Mouse (Mus musculus) neural tube, embryonic 12.5 days (tissue): ENCODE data around the gene Gpr84. TPM values are rescaled to one million over a fixed set of nuclear protein-coding genes. Genes with fewer than 3 reads are reported as not detected.

Source experiments
- ATAC-seq: fragments of 200-750 bp; cut with Nextera tagmentation; 2 replicates; pipeline ENCODE4 v1.8.0; 2017; ENCODE audit warnings: low read depth, mild to moderate bottlenecking, moderate TSS enrichment, moderate library complexity; ENCODE audit not compliant: low FRiP score
- H3K27ac ChIP-seq: fragments of 300-500 bp; sonication (generic); 2 replicates; pipeline ENCODE4 v1.5.1; 2016
- H3K27me3 ChIP-seq: fragments of 300-500 bp; sonication (generic); replicated peaks from 2 replicates; pipeline ENCODE4 v1.6.1; 2016; ENCODE audit warnings: mild to moderate bottlenecking
- H3K36me3 ChIP-seq: fragments of 300-500 bp; sonication (generic); 2 replicates; pipeline ENCODE4 v1.6.1; 2016; ENCODE audit warnings: mild to moderate bottlenecking
- H3K4me1 ChIP-seq: fragments of 300-500 bp; sonication (generic); 2 replicates; pipeline ENCODE4 v1.6.1; 2016
- H3K4me2 ChIP-seq: fragments of 300-500 bp; sonication (generic); replicated peaks from 2 replicates; pipeline ENCODE4 v1.6.1; 2016; ENCODE audit warnings: mild to moderate bottlenecking
- H3K4me3 ChIP-seq: fragments of 300-500 bp; sonication (generic); 2 replicates; pipeline ENCODE4 v1.5.1; 2016
- H3K9ac ChIP-seq: fragments of 300-500 bp; sonication (generic); 2 replicates; pipeline ENCODE4 v1.6.1; 2016; ENCODE audit warnings: mild to moderate bottlenecking
- H3K9me3 ChIP-seq: fragments of 300-500 bp; sonication (generic); 2 replicates; pipeline ENCODE4 v1.6.1; 2016; ENCODE audit warnings: mild to moderate bottlenecking
- WGBS: fragments of 180-500 bp; shearing (Covaris S2); methylation state at CpG from one replicate; pipeline ENCODE4 v1.1.7; 2016; 5-methylcytosine and 5-hydroxymethylcytosine counted together
- polyA plus RNA-seq: library from polyadenylated mRNA; unstranded; fragments of >200 nt; fragmentation: Nextera tagmentation; extraction: Ambion mirVana; gene quantifications from 2 replicates; pipeline ENCODE4 v1.2.1, GENCODE M21; 2016

Gpr84 gene
- polyA plus RNA-seq, 1 experiment from 2014 or later: 0.25 TPM

- WGBS: 15% methylated on average over 5 of the region's 5 CpGs
- ATAC-seq: no peak
- H3K9me3 ChIP-seq: no peaks in the 10 kb centered on the region
Measured at GRCm38 (mm10) chr15:103301547-103302340, 8.7 kb downstream of the Gpr84 start.

GRCm38 (mm10) chr15:103301046-103301445, 9.4 kb downstream of the Gpr84 start:
- 0 out of 2 replicates have a peak overlapping the region, but pooled peaks have one; percentile 3 for H3K4me3 ChIP-seq
- no peaks in the 10 kb centered on the region for H3K9me3 ChIP-seq
- WGBS: 8% methylated on average over 2 of the region's 2 CpGs
- 0 out of 2 replicates have a peak, but pooled peaks have one; percentile 7 for ATAC-seq
- no peaks in the 10 kb centered on the region for H3K36me3 ChIP-seq
- no peaks in the 10 kb centered on the region for H3K27me3 ChIP-seq
- H3K4me1 ChIP-seq: peaks cover 98% of the 10 kb centered on the region
- peak overlapping the region; percentile 66 for H3K4me2 ChIP-seq
- H3K27ac ChIP-seq: peak overlapping the region; percentile 99
- H3K9ac ChIP-seq: peak overlapping the region; percentile 52

More at GRCm38 (mm10) chr15:103301547-103302340, 8.7 kb downstream of the Gpr84 start:
- Histone ChIP-seq H3K4me2 (peak overlapping the region; percentile 66), H3K4me1 (peaks cover 95% of the 10 kb centered on the region), H3K36me3 (no peaks in the 10 kb centered on the region), H3K27me3 (no peaks in the 10 kb centered on the region), H3K4me3 (0 out of 2 replicates have a peak overlapping the region, but pooled peaks have one; percentile 3), H3K9ac (peak overlapping the region; percentile 52), H3K27ac (peak overlapping the region; percentile 99)

GRCm38 (mm10) chr15:103300560-103300959, 9.9 kb downstream of the Gpr84 start:
- Histone ChIP-seq H3K4me2 (peak overlapping the region; percentile 66), H3K36me3 (no peaks in the 10 kb centered on the region), H3K4me3 (0 out of 2 replicates have a peak overlapping the region, but pooled peaks have one; percentile 3), H3K4me1 (peaks cover 98% of the 10 kb centered on the region), H3K9me3 (no peaks in the 10 kb centered on the region), H3K27ac (peak overlapping the region; percentile 99), H3K27me3 (no peaks in the 10 kb centered on the region), H3K9ac (peak overlapping the region; percentile 52)
- ATAC-seq: peak; percentile 4; the same call in 1 of the 2 replicates
- 0% methylated on average over 2 of the region's 2 CpGs for WGBS

- Histone ChIP-seq H3K9me3 (no peaks in the 10 kb centered on the region), H3K4me2 (peak overlapping the region; percentile 66), H3K4me3 (peak overlapping the region; percentile 11; the same call in 1 of the 2 replicates), H3K27ac (peak overlapping the region; percentile 99), H3K36me3 (no peaks in the 10 kb centered on the region), H3K27me3 (no peaks in the 10 kb centered on the region), H3K9ac (peak overlapping the region; percentile 52), H3K4me1 (peaks cover 98% of the 10 kb centered on the region)
- 3% methylated on average over 18 of the region's 18 CpGs for WGBS
- ATAC-seq: peak; percentile 72
Measured at GRCm38 (mm10) chr15:103300067-103300471, 10.3 kb downstream of the Gpr84 start.

- Histone ChIP-seq H3K4me1 (peaks cover 95% of the 10 kb centered on the region), H3K27me3 (no peaks in the 10 kb centered on the region), H3K9me3 (no peaks in the 10 kb centered on the region), H3K4me2 (peak overlapping the region; percentile 66), H3K4me3 (peak overlapping the region; percentile 11; the same call in 1 of the 2 replicates), H3K27ac (peak overlapping the region; percentile 99), H3K9ac (peak overlapping the region; percentile 52), H3K36me3 (no peaks in the 10 kb centered on the region)
- peak; percentile 1 for ATAC-seq
- WGBS: 6% methylated on average over 8 of the region's 8 CpGs
Measured at GRCm38 (mm10) chr15:103299644-103300043, 10.8 kb downstream of the Gpr84 start.

- 57% methylated on average over 5 of the region's 5 CpGs for WGBS
- no peaks in the 10 kb centered on the region for H3K27me3 ChIP-seq
- peak overlapping the region; percentile 99 for H3K27ac ChIP-seq
- H3K9me3 ChIP-seq: no peaks in the 10 kb centered on the region
- H3K4me2 ChIP-seq: peak overlapping the region; percentile 66
- H3K4me3 ChIP-seq: no peak overlapping the region
- peak overlapping the region; percentile 52; the same call in 1 of the 2 replicates for H3K9ac ChIP-seq
- ATAC-seq: no peak
- no peaks in the 10 kb centered on the region for H3K36me3 ChIP-seq
- peaks cover 89% of the 10 kb centered on the region for H3K4me1 ChIP-seq
Measured at GRCm38 (mm10) chr15:103298861-103299616, 11.4 kb downstream of the Gpr84 start.

- peak overlapping the region; percentile 66 for H3K4me2 ChIP-seq
- 32% methylated on average over 3 of the region's 3 CpGs for WGBS
- peaks cover 79% of the 10 kb centered on the region for H3K4me1 ChIP-seq
- H3K36me3 ChIP-seq: peaks cover 7% of the 10 kb centered on the region
- peak overlapping the region; percentile 42 for H3K9ac ChIP-seq
- H3K4me3 ChIP-seq: no peak overlapping the region; the same call in 1 of the 2 replicates
- no peak for ATAC-seq
- no peaks in the 10 kb centered on the region for H3K9me3 ChIP-seq
- H3K27me3 ChIP-seq: no peaks in the 10 kb centered on the region
- peak overlapping the region; percentile 99 for H3K27ac ChIP-seq
Measured at GRCm38 (mm10) chr15:103298026-103298425, 12.4 kb downstream of the Gpr84 start.

GRCm38 (mm10) chr15:103297313-103297712, 13.1 kb downstream of the Gpr84 start:
- WGBS: 20% methylated on average over 6 of the region's 6 CpGs
- H3K9me3 ChIP-seq: no peaks in the 10 kb centered on the region
- peak overlapping the region; percentile 66 for H3K4me2 ChIP-seq
- H3K27ac ChIP-seq: peak overlapping the region; percentile 99
- no peak for ATAC-seq
- peaks cover 14% of the 10 kb centered on the region for H3K36me3 ChIP-seq
- H3K9ac ChIP-seq: no peak overlapping the region
- H3K27me3 ChIP-seq: no peaks in the 10 kb centered on the region
- H3K4me3 ChIP-seq: no peak overlapping the region
- H3K4me1 ChIP-seq: peaks cover 72% of the 10 kb centered on the region

- Histone ChIP-seq H3K36me3 (peaks cover 27% of the 10 kb centered on the region), H3K4me3 (no peak overlapping the region), H3K27me3 (no peaks in the 10 kb centered on the region), H3K27ac (peak overlapping the region; percentile 43), H3K9me3 (no peaks in the 10 kb centered on the region), H3K4me1 (peaks cover 63% of the 10 kb centered on the region), H3K9ac (peak overlapping the region; percentile 44), H3K4me2 (0 out of 2 replicates have a peak overlapping the region, but pooled peaks have one; percentile 9)
- WGBS: 2% methylated on average over 5 of the region's 5 CpGs
- ATAC-seq: no peak
Measured at GRCm38 (mm10) chr15:103295851-103296250, 14.6 kb downstream of the Gpr84 start.

GRCm38 (mm10) chr15:103294649-103295048, 15.8 kb downstream of the Gpr84 start:
- no peak overlapping the region for H3K9ac ChIP-seq
- no peaks in the 10 kb centered on the region for H3K27me3 ChIP-seq
- ATAC-seq: no peak
- H3K4me1 ChIP-seq: peaks cover 63% of the 10 kb centered on the region
- no peaks in the 10 kb centered on the region for H3K9me3 ChIP-seq
- H3K4me3 ChIP-seq: no peak overlapping the region
- H3K36me3 ChIP-seq: peaks cover 28% of the 10 kb centered on the region
- H3K27ac ChIP-seq: no peak overlapping the region
- WGBS: 81% methylated on average over 2 of the region's 2 CpGs
- H3K4me2 ChIP-seq: no peak overlapping the region

GRCm38 (mm10) chr15:103293375-103293774, 17.0 kb downstream of the Gpr84 start:
- Histone ChIP-seq H3K9me3 (no peaks in the 10 kb centered on the region), H3K9ac (no peak overlapping the region), H3K27ac (no peak overlapping the region), H3K4me2 (no peak overlapping the region), H3K4me1 (peaks cover 62% of the 10 kb centered on the region), H3K27me3 (no peaks in the 10 kb centered on the region), H3K36me3 (peaks cover 28% of the 10 kb centered on the region), H3K4me3 (no peak overlapping the region)
- no peak for ATAC-seq
- 97% methylated on average over 2 of the region's 2 CpGs for WGBS
